Mouse (Mus musculus) heart, embryonic 13.5 days (tissue): ENCODE data around the gene Myh9. TPM values are rescaled to one million over a fixed set of nuclear protein-coding genes. Genes with fewer than 3 reads are reported as not detected.

Source experiments
- ATAC-seq: fragments of 200-750 bp; cut with Nextera tagmentation; 2 replicates; pipeline ENCODE4 v1.8.0; 2017; ENCODE audit warnings: moderate TSS enrichment; ENCODE audit not compliant: insufficient number of reproducible peaks, low FRiP score, low TSS enrichment; ENCODE audit errors: extremely low read depth
- H3K27ac ChIP-seq: fragments of 300-500 bp; sonication (generic); replicated peaks from 2 replicates; pipeline ENCODE4 v1.5.1; 2015; ENCODE audit warnings: moderate library complexity, mild to moderate bottlenecking, inconsistent platforms
- H3K27me3 ChIP-seq: fragments of 300-500 bp; sonication (generic); replicated peaks from 2 replicates; pipeline ENCODE4 v1.6.1; 2015; ENCODE audit warnings: mild to moderate bottlenecking, inconsistent platforms
- H3K36me3 ChIP-seq: fragments of 300-500 bp; sonication (generic); 2 replicates; pipeline ENCODE4 v1.6.1; 2015; ENCODE audit warnings: mild to moderate bottlenecking, inconsistent platforms
- H3K4me1 ChIP-seq: fragments of 300-500 bp; sonication (generic); 2 replicates; pipeline ENCODE4 v1.6.1; 2015; ENCODE audit warnings: inconsistent platforms
- H3K4me2 ChIP-seq: fragments of 300-500 bp; sonication (generic); 2 replicates; pipeline ENCODE4 v1.6.1; 2015; ENCODE audit warnings: inconsistent platforms, mild to moderate bottlenecking, moderate library complexity
- H3K4me3 ChIP-seq: fragments of 300-500 bp; sonication (generic); 2 replicates; pipeline ENCODE4 v1.5.1; 2015; ENCODE audit warnings: moderate library complexity, mild to moderate bottlenecking, inconsistent platforms
- H3K9ac ChIP-seq: fragments of 300-500 bp; sonication (generic); 2 replicates; pipeline ENCODE4 v1.6.1; 2015; ENCODE audit warnings: inconsistent platforms, mild to moderate bottlenecking, moderate library complexity
- H3K9me3 ChIP-seq: fragments of 300-500 bp; sonication (generic); 2 replicates; pipeline ENCODE4 v1.6.1; 2016; ENCODE audit warnings: inconsistent platforms
- WGBS: fragments of 180-500 bp; shearing (Covaris S2); methylation state at CpG from one replicate; pipeline ENCODE4 v1.1.7; 2015; ENCODE audit warnings: mixed read lengths; 5-methylcytosine and 5-hydroxymethylcytosine counted together
- polyA plus RNA-seq: library from polyadenylated mRNA; unstranded; fragments of >200 nt; fragmentation: Nextera tagmentation; extraction: Ambion mirVana; gene quantifications from 2 replicates; pipeline ENCODE4 v1.2.1, GENCODE M21; 2015

Gene Myh9
- polyA plus RNA-seq, 1 experiment from 2014 or later = 25.0 TPM

- no peak for ATAC-seq
- 79% methylated on average over 6 of the region's 6 CpGs for WGBS
- H3K4me3 ChIP-seq = no peak overlapping the region
Measured at GRCm38 (mm10) chr15:77833731-77834130, 8.2 kb downstream of the Myh9 start.

GRCm38 (mm10) chr15:77833083-77833482 lies 8.9 kb downstream of the Myh9 start:
- Histone ChIP-seq H3K4me3 (no peak overlapping the region), H3K4me2 (no peak overlapping the region), H3K9me3 (no peaks in the 10 kb centered on the region), H3K4me1 (peaks cover 93% of the 10 kb centered on the region), H3K36me3 (peaks cover 37% of the 10 kb centered on the region), H3K27me3 (no peaks in the 10 kb centered on the region), H3K27ac (no peak overlapping the region), H3K9ac (no peak overlapping the region)
- ATAC-seq = no peak

More at GRCm38 (mm10) chr15:77833731-77834130, 8.2 kb downstream of the Myh9 start:
- Histone ChIP-seq H3K27ac (peak overlapping the region; percentile 97), H3K4me2 (no peak overlapping the region), H3K27me3 (no peaks in the 10 kb centered on the region), H3K4me1 (peaks cover 93% of the 10 kb centered on the region), H3K36me3 (peaks cover 34% of the 10 kb centered on the region), H3K9me3 (no peaks in the 10 kb centered on the region), H3K9ac (peak overlapping the region; percentile 6; the same call in 1 of the 2 replicates)

GRCm38 (mm10) chr15:77832458-77832904 lies 9.5 kb downstream of the Myh9 start:
- peaks cover 93% of the 10 kb centered on the region for H3K4me1 ChIP-seq
- peaks cover 37% of the 10 kb centered on the region for H3K36me3 ChIP-seq
- no peak for ATAC-seq
- no peak overlapping the region for H3K4me2 ChIP-seq
- H3K4me3 ChIP-seq = no peak overlapping the region
- WGBS = 65% methylated on average over 7 of the region's 7 CpGs
- H3K27me3 ChIP-seq = no peaks in the 10 kb centered on the region
- peak overlapping the region; percentile 50 for H3K27ac ChIP-seq
- no peaks in the 10 kb centered on the region for H3K9me3 ChIP-seq
- peak overlapping the region; percentile 47; the same call in 1 of the 2 replicates for H3K9ac ChIP-seq

- H3K4me3 ChIP-seq = no peak overlapping the region
- no peak overlapping the region for H3K4me2 ChIP-seq
- H3K27ac ChIP-seq = peak overlapping the region; percentile 50
- 79% methylated on average over 8 of the region's 8 CpGs for WGBS
- H3K9me3 ChIP-seq = no peaks in the 10 kb centered on the region
- no peak overlapping the region for H3K9ac ChIP-seq
- no peaks in the 10 kb centered on the region for H3K27me3 ChIP-seq
- H3K36me3 ChIP-seq = peaks cover 37% of the 10 kb centered on the region
- no peak for ATAC-seq
- peaks cover 93% of the 10 kb centered on the region for H3K4me1 ChIP-seq
Measured at GRCm38 (mm10) chr15:77831754-77832457, 10.1 kb downstream of the Myh9 start.

GRCm38 (mm10) chr15:77831138-77831579 lies 10.8 kb downstream of the Myh9 start:
- Histone ChIP-seq H3K27ac (no peak overlapping the region), H3K9me3 (no peaks in the 10 kb centered on the region), H3K27me3 (no peaks in the 10 kb centered on the region), H3K4me3 (no peak overlapping the region), H3K4me1 (peaks cover 91% of the 10 kb centered on the region), H3K36me3 (peaks cover 37% of the 10 kb centered on the region), H3K4me2 (no peak overlapping the region), H3K9ac (no peak overlapping the region)
- 76% methylated on average over 2 of the region's 2 CpGs for WGBS
- no peak for ATAC-seq

GRCm38 (mm10) chr15:77830481-77831137 lies 11.4 kb downstream of the Myh9 start:
- no peaks in the 10 kb centered on the region for H3K9me3 ChIP-seq
- H3K4me1 ChIP-seq = peaks cover 91% of the 10 kb centered on the region
- H3K4me3 ChIP-seq = no peak overlapping the region
- ATAC-seq = no peak
- no peaks in the 10 kb centered on the region for H3K27me3 ChIP-seq
- peaks cover 37% of the 10 kb centered on the region for H3K36me3 ChIP-seq
- H3K9ac ChIP-seq = no peak overlapping the region
- 83% methylated on average over 5 of the region's 5 CpGs for WGBS
- 0 out of 2 replicates have a peak overlapping the region, but pooled peaks have one; percentile 10 for H3K27ac ChIP-seq
- no peak overlapping the region for H3K4me2 ChIP-seq

GRCm38 (mm10) chr15:77829542-77829941 lies 12.4 kb downstream of the Myh9 start:
- H3K4me1 ChIP-seq = peaks cover 91% of the 10 kb centered on the region
- WGBS = 67% methylated on average over 2 of the region's 2 CpGs

GRCm38 (mm10) chr15:77828910-77829309 lies 13.1 kb downstream of the Myh9 start:
- no peak overlapping the region for H3K4me3 ChIP-seq
- H3K36me3 ChIP-seq = peaks cover 43% of the 10 kb centered on the region
- ATAC-seq = no peak
- no peak overlapping the region for H3K9ac ChIP-seq
- no peak overlapping the region for H3K27ac ChIP-seq
- H3K4me2 ChIP-seq = no peak overlapping the region
- no peaks in the 10 kb centered on the region for H3K27me3 ChIP-seq
- 91% methylated on average over 6 of the region's 6 CpGs for WGBS
- H3K9me3 ChIP-seq = no peaks in the 10 kb centered on the region
- peaks cover 91% of the 10 kb centered on the region for H3K4me1 ChIP-seq

More at GRCm38 (mm10) chr15:77829542-77829941, 12.4 kb downstream of the Myh9 start:
- no peak overlapping the region for H3K4me2 ChIP-seq
- no peak overlapping the region for H3K4me3 ChIP-seq
- no peak overlapping the region for H3K27ac ChIP-seq
- H3K36me3 ChIP-seq = peaks cover 43% of the 10 kb centered on the region
- H3K9ac ChIP-seq = no peak overlapping the region
- H3K27me3 ChIP-seq = no peaks in the 10 kb centered on the region
- no peak for ATAC-seq
- no peaks in the 10 kb centered on the region for H3K9me3 ChIP-seq

GRCm38 (mm10) chr15:77828242-77828641 lies 13.7 kb downstream of the Myh9 start:
- H3K4me3 ChIP-seq = no peak overlapping the region
- H3K9me3 ChIP-seq = no peaks in the 10 kb centered on the region
- WGBS = 84% methylated on average over 10 of the region's 12 CpGs
- no peak for ATAC-seq
- H3K27me3 ChIP-seq = no peaks in the 10 kb centered on the region
- H3K4me1 ChIP-seq = peaks cover 91% of the 10 kb centered on the region
- H3K27ac ChIP-seq = peak overlapping the region; percentile 74
- peaks cover 43% of the 10 kb centered on the region for H3K36me3 ChIP-seq
- peak overlapping the region; percentile 4 for H3K4me2 ChIP-seq
- peak overlapping the region; percentile 64 for H3K9ac ChIP-seq

- no peak overlapping the region for H3K4me3 ChIP-seq
- H3K9ac ChIP-seq = peak overlapping the region; percentile 64
- ATAC-seq = no peak
- H3K27ac ChIP-seq = peak overlapping the region; percentile 74
- H3K4me2 ChIP-seq = peak overlapping the region; percentile 4
- H3K27me3 ChIP-seq = no peaks in the 10 kb centered on the region
- WGBS = 11% methylated on average over 6 of the region's 6 CpGs
- H3K9me3 ChIP-seq = no peaks in the 10 kb centered on the region
- peaks cover 92% of the 10 kb centered on the region for H3K4me1 ChIP-seq
- peaks cover 41% of the 10 kb centered on the region for H3K36me3 ChIP-seq
Measured at GRCm38 (mm10) chr15:77827794-77828193, 14.2 kb downstream of the Myh9 start.

GRCm38 (mm10) chr15:77827379-77827778 lies 14.6 kb downstream of the Myh9 start:
- peak overlapping the region; percentile 64 for H3K9ac ChIP-seq

More at GRCm38 (mm10) chr15:77827379-77827778, 14.6 kb downstream of the Myh9 start:
- H3K4me1 ChIP-seq = peaks cover 93% of the 10 kb centered on the region
- H3K9me3 ChIP-seq = no peaks in the 10 kb centered on the region
- H3K4me2 ChIP-seq = peak overlapping the region; percentile 4; the same call in 1 of the 2 replicates
- ATAC-seq = no peak
- H3K27me3 ChIP-seq = no peaks in the 10 kb centered on the region
- H3K4me3 ChIP-seq = no peak overlapping the region
- H3K27ac ChIP-seq = peak overlapping the region; percentile 74
- peaks cover 37% of the 10 kb centered on the region for H3K36me3 ChIP-seq
- WGBS = 19% methylated on average over 7 of the region's 7 CpGs
